Mouse (Mus musculus) T-helper 17 cell (primary cell): ENCODE measurements around the gene Cybrd1.

Source experiments
- in situ Hi-C, 2 experiments: fragments of 300-600 bp; cut with MboI, MseI; formaldehyde crosslinking; loops; 1 replicate in 1 of 2; 2 replicates in 1 of 2; pipeline ENCODE4 v1.15.1; 2025; ENCODE audit warnings: high pct_unique_total_duplicates in 2 of 2

Cybrd1 gene

DNA sequence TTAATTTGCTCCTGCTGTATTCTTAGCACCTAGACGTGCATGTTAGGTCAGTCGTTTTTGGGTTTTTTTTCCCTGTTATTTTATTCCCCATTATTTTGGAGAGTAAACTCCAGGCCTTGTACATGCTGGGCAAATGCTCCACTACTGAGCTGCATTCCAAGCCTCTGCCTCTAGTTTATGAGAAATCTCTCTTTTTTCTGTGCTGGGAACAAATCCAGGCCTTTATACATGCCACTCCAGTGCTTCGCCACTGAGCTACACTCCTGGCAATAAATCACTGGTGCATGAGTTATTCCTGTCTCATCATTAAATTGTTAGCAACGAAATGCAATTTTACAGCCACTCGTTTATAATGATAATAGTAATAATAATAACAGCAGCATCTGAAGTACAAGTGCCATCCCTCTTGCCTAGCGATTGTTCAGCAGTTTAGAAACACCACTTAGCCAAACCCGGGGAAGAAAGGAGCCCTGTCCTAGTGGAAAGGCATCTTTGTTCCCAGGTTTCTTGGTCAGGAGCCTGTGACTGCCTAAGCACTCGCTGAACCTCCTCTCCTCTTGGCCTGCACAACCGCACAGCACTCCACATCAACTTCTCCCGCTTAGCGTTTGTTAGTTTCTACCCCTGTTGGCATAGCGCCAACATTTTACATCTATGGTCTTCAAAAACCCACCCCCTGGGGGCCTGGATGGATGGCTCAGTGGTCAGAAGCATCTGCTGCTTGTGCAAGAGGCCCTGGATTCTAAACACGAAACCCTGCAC is 4.7 kb downstream of the Cybrd1 start:
- in situ Hi-C loops = loop anchor here in 1 of 2 experiments (10.0 kb wide), 1 partner anchor 1992 kb away; no protein-coding TSS in a partner anchor

GRCm38 (mm10) chr2:71123591-71123990 is 5.9 kb downstream of the Cybrd1 start:
- in situ Hi-C loops = loop anchor here in 1 of 2 experiments (10.0 kb wide), 1 partner anchor 1991 kb away; no protein-coding TSS in a partner anchor

- in situ Hi-C loops = loop anchor here in 1 of 2 experiments (10.0 kb wide), 1 partner anchor 1987 kb away; no protein-coding TSS in a partner anchor
Measured at GRCm38 (mm10) chr2:71127779-71128534, 10.2 kb downstream of the Cybrd1 start.

DNA sequence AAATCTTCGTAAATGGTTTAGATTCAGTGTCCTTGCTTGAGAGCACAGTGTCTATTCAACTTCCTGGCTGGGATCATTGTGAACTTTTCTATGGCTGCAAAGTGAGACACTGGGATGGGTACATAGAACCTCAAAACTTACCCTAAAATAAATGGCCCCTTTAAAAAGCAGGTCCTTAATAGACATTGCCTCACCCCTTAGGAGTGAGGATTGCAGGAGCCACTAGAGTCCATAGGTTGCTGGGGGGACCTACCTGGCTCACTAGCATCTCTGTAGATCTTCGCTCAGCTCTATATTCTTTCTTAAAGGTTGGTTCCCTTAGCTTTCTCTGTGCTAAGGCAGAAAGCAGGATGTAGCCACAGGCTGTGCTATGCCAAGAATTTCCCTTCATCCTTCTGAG is 12.6 kb downstream of the Cybrd1 start:
- in situ Hi-C loops = no loop called here

DNA sequence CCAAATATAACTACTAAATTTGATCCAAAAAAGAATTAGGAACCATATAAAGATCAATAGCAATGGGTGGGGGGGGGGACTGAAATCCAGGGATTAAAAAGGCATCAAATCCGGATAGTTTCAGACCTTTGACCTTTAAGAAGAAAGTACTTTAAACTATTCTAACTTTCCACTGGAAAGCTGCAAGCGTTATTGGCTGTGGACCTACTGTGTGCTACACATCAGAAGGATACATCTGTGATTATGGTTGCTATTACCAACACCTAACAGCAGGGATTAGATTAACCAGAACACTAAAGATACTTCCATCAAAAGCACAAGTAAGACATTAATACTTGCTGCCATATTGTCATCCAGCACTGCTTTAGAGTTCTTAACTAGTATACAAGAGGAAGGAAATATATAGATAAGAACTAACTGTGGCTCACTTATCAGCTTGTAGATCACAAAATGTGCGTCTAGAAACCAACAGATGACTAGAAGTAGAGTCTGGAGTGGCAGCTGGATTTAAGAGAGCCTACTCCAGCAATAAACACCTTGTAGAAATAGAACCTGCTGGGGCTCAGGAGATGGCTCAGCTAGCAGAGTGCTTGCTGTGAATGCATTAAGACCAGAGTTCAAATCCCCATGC is 14.3 kb downstream of the Cybrd1 start:
- in situ Hi-C loops = no loop called here

DNA sequence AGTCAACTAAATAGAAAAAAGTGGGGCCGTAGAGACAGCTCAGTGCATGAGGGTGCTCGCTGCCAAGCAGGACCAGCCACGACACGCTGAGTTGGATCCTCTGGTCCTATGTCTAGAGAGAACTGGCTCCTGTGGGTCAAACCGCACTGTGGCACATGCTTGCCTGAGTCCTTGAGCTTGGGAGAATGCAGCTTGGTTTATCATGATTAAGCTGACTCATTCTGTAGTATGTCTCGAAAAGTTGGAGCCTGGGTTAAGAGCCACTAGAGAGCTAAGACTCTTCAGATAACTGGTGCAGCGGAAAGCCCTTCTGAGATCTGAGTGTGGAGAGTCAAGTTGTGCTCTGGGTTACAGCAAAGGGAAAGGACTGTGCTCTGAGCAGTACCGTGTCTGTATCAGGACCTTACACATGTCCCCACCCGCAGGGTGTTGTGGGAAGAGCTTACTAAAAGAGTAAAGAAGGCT is 16.4 kb downstream of the Cybrd1 start:
- in situ Hi-C loops = no loop called here

GRCm38 (mm10) chr2:71134836-71135235 is 17.1 kb downstream of the Cybrd1 start:
- in situ Hi-C loops = no loop called here

GRCm38 (mm10) chr2:71140622-71141021 is 22.9 kb downstream of the Cybrd1 start:
- in situ Hi-C loops = no loop called here

DNA sequence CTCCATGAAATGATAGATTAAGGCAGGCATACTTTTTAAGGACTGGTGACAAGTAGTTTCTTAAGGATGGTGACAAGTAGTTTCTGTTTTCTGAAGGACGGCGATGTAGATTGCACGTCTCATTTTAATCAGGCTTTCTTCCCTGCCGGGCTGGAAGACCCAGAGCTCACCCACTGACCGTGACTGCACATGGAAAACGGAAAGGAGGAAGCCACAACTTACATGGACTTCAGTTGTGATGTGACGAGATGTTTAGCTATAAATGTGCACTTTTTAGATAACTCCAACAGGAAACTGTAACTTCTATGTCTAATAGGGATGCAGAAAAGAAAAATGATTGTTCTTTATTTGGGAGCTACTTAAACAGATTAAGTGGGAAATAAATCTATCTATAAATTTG is 24.7 kb downstream of the Cybrd1 start:
- in situ Hi-C loops = no loop called here

DNA sequence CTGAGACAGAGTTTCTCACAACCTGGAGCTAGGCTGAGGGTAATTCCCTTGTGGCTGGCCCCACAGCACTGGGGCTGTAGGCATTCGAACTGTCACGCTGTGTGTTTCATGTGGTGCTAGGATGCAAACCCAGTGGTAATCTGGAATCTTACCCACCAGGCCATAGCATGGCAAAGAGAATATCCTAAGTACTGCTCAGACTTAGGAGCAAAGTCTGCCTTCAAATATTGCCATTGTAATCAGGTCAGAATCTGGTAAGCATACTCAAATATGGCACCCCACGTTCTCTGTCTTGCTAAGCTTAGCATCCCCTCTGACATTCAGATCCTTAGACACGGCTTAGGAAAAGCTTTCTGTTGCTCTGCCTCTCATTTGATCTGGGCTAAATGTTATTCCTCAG is 28.1 kb downstream of the Cybrd1 start:
- in situ Hi-C loops = no loop called here

DNA sequence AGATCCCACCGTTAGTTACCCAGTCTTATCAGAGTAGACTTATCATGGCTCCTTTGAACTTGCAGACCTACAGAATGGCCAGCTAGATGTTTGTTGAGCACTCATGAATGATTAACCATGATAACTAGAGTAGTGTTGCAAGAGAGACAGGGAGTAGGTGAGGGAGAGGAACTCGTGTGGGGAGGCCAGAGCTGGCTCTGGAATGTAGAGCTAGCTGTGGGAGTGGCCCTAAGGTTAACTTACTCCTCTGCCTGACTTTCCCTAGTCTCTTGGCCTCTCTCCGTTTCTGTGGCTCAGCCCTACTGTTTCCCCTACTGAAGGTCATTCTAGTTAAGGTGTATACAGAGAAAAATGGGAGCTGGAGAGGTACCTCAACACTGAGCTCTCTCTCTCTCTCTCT is 28.5 kb downstream of the Cybrd1 start:
- in situ Hi-C loops = no loop called here

DNA sequence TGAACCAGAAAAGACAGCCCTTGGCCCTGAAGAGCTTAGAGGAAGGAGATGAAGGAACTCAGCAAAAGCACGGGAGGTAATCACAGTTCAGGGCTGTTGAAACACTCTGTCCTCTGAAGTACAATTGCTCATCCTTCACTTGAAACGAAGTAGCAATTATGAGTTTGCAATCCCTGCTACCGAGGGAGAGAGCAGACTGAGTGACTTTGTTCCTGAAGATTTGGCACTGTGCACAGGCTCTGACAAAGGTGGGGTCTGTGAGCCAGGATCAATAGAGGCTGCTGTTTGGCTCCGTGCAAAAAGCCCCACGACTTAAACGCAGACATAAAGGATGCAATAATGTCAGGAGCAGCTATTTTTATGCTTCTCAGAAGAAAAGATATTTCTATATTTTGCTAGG is 30.1 kb downstream of the Cybrd1 start:
- in situ Hi-C loops = no loop called here

GRCm38 (mm10) chr2:71152170-71152569 is 34.4 kb downstream of the Cybrd1 start:
- in situ Hi-C loops = no loop called here

GRCm38 (mm10) chr2:71155486-71155885 is 37.8 kb downstream of the Cybrd1 start:
- in situ Hi-C loops = no loop called here

DNA sequence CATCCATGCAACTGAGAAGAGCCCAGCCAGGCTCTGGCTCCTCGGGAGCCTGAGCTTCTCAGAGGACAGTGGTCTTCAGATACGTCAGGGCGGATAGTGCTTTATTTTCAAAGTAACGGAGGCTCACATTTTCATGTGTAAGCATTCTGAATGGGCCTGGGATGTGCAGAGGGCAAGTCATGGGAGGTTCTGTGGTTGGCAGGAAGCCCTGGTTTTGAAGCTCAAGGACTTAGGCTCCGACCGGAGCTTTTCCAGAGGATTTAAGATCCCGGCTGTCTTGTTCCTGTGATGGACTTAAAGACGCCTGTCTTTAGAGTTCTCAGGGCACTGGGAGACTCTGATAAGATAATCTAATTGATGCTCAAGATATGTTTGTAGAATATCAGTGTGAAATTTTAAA is 38.7 kb downstream of the Cybrd1 start:
- in situ Hi-C loops = no loop called here

DNA sequence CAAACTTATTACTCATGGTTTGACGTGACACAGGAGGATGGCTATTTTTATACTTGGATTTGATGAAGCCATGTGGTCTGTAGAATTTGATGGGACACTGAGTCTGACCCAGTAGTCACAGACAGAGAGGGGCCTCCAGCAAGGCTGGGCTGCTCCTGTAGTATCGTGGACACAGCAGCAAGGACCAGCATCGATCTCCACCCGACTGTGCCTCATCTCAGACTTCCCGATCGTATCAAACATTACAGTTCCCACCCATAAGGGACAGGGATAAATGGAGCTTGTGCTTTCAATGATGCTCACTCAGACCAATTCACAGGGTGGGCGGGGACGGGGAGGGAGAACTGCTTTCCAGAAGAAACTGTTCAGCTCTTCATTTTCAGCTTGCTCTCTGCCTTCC is 40.2 kb downstream of the Cybrd1 start:
- in situ Hi-C loops = no loop called here

DNA sequence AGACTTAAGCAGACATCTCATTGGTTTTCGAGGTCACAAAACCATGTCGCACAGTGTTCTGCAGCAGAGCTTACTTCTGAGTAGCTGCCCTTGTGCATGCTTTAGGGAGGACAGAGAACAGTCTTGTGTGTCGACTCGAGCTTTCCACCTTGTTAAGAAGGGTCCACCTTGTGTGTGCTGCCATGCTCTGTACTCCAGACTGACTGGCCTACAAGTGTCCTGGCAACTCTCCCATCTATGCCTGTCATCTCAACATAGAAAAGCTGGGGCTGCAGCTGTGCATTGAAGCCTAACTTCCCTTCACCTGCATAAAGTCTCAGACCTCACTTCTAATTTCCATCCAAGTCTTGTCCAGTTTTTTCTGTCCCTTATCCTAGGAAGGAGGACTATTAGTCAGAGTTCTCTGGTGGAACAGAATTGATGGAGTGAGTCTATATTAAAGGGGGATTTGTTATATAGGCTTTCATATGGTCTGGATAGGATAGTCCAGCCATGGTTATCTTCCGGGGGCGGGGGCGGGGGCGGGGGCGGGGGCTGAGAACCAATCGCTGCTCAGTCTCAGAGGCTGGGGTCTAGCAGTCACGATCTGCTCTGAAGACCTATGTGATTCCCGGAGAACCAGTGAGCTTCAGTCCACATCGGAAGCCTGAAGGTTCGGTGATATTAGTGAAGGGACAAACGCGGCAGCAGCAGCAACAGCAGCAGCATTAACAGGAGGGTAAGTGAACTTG is 42.0 kb downstream of the Cybrd1 start:
- in situ Hi-C loops = no loop called here

GRCm38 (mm10) chr2:71160307-71160861 is 42.7 kb downstream of the Cybrd1 start:
- in situ Hi-C loops = no loop called here

GRCm38 (mm10) chr2:71161558-71161957 is 43.8 kb downstream of the Cybrd1 start:
- in situ Hi-C loops = no loop called here

GRCm38 (mm10) chr2:71162831-71163621 is 45.3 kb downstream of the Cybrd1 start:
- in situ Hi-C loops = no loop called here
